Mouse (Mus musculus): ENCODE data around the gene Nlgn1. TPM values are rescaled to one million over a fixed set of nuclear protein-coding genes. Genes with fewer than 3 reads are reported as not detected.

Nlgn1 gene
- polyA plus RNA-seq, 1 experiment from 2014 or later: 5.8 TPM

- WGBS: 93% methylated on average over 14 of the region's 14 CpGs
- H3K36me3 ChIP-seq (ENCODE audit: control insufficient read depth, insufficient read depth, low read length): no peaks in the 10 kb centered on the region
- no peak overlapping the region for H3K4me2 ChIP-seq (replicated peaks; ENCODE audit: low read depth, low read length)
- no peak overlapping the region for H3K27ac ChIP-seq (ENCODE audit: low read depth, low read length)
- H3K4me3 ChIP-seq (ENCODE audit: low read depth, low read length): no peak overlapping the region
- ATAC-seq (ENCODE audit: low FRiP score) (no peak), DNase-seq (ENCODE audit: low spot score) (no peak)
- H3K4me1 ChIP-seq (replicated peaks; ENCODE audit: control insufficient read depth, insufficient read depth, low read length): no peaks in the 10 kb centered on the region
- H3K27me3 ChIP-seq (ENCODE audit: control insufficient read depth, insufficient read depth, low read length): no peaks in the 10 kb centered on the region
- no peaks in the 10 kb centered on the region for H3K9me3 ChIP-seq (ENCODE audit: control insufficient read depth, low read length)
- no peak overlapping the region for H3K9ac ChIP-seq (ENCODE audit: low read depth, low read length)
These were observed 674.3 kb downstream of the Nlgn1 start for GRCm38 (mm10) chr3:25658006-25658405.

- ATAC-seq (ENCODE audit: low FRiP score): no peak
- Histone ChIP-seq H3K9ac (ENCODE audit: low read depth, low read length) (no peak overlapping the region), H3K4me3 (ENCODE audit: low read depth, low read length) (no peak overlapping the region), H3K36me3 (ENCODE audit: control insufficient read depth, insufficient read depth, low read length) (no peaks in the 10 kb centered on the region), H3K27ac (ENCODE audit: low read depth, low read length) (no peak overlapping the region), H3K4me2 (replicated peaks; ENCODE audit: low read depth, low read length) (no peak overlapping the region), H3K4me1 (replicated peaks; ENCODE audit: control insufficient read depth, insufficient read depth, low read length) (no peaks in the 10 kb centered on the region), H3K27me3 (ENCODE audit: control insufficient read depth, insufficient read depth, low read length) (no peaks in the 10 kb centered on the region), H3K9me3 (ENCODE audit: control insufficient read depth, low read length) (no peaks in the 10 kb centered on the region)
- 91% methylated on average over 11 of the region's 11 CpGs for WGBS
- no peak for DNase-seq (ENCODE audit: low spot score)
These were observed 675.2 kb downstream of the Nlgn1 start for GRCm38 (mm10) chr3:25657074-25657473.

- Histone ChIP-seq H3K36me3 (ENCODE audit: control insufficient read depth, insufficient read depth, low read length) (no peaks in the 10 kb centered on the region), H3K27ac (ENCODE audit: low read depth, low read length) (no peak overlapping the region), H3K9ac (ENCODE audit: low read depth, low read length) (no peak overlapping the region), H3K4me3 (ENCODE audit: low read depth, low read length) (no peak overlapping the region), H3K4me2 (replicated peaks; ENCODE audit: low read depth, low read length) (no peak overlapping the region), H3K27me3 (ENCODE audit: control insufficient read depth, insufficient read depth, low read length) (no peaks in the 10 kb centered on the region), H3K4me1 (replicated peaks; ENCODE audit: control insufficient read depth, insufficient read depth, low read length) (no peaks in the 10 kb centered on the region), H3K9me3 (ENCODE audit: control insufficient read depth, low read length) (no peaks in the 10 kb centered on the region)
- ATAC-seq (ENCODE audit: low FRiP score) (no peak), DNase-seq (ENCODE audit: low spot score) (peak; percentile 39)
- WGBS: 71% methylated on average over 4 of the region's 4 CpGs
These were observed 679.2 kb downstream of the Nlgn1 start for GRCm38 (mm10) chr3:25653010-25653409.

- no peak overlapping the region for H3K9ac ChIP-seq (ENCODE audit: low read depth, low read length)
- H3K4me1 ChIP-seq (replicated peaks; ENCODE audit: control insufficient read depth, insufficient read depth, low read length): no peaks in the 10 kb centered on the region
- ATAC-seq (ENCODE audit: low FRiP score): no peak
- H3K9me3 ChIP-seq (ENCODE audit: control insufficient read depth, low read length): no peaks in the 10 kb centered on the region
- H3K36me3 ChIP-seq (ENCODE audit: control insufficient read depth, insufficient read depth, low read length): no peaks in the 10 kb centered on the region
- WGBS: 73% methylated on average over 4 of the region's 4 CpGs
- no peak for DNase-seq (ENCODE audit: low spot score)
- H3K4me3 ChIP-seq (ENCODE audit: low read depth, low read length): no peak overlapping the region
- no peaks in the 10 kb centered on the region for H3K27me3 ChIP-seq (ENCODE audit: control insufficient read depth, insufficient read depth, low read length)
- H3K4me2 ChIP-seq (replicated peaks; ENCODE audit: low read depth, low read length): no peak overlapping the region
- no peak overlapping the region for H3K27ac ChIP-seq (ENCODE audit: low read depth, low read length)
These were observed 686.2 kb downstream of the Nlgn1 start for GRCm38 (mm10) chr3:25645895-25646691.

GRCm38 (mm10) chr3:25629198-25629597 lies 703.1 kb downstream of the Nlgn1 start:
- Histone ChIP-seq H3K27me3 (ENCODE audit: control insufficient read depth, insufficient read depth, low read length) (no peaks in the 10 kb centered on the region), H3K4me1 (replicated peaks; ENCODE audit: control insufficient read depth, insufficient read depth, low read length) (no peaks in the 10 kb centered on the region), H3K4me2 (replicated peaks; ENCODE audit: low read depth, low read length) (no peak overlapping the region), H3K4me3 (ENCODE audit: low read depth, low read length) (no peak overlapping the region), H3K9me3 (ENCODE audit: control insufficient read depth, low read length) (no peaks in the 10 kb centered on the region), H3K36me3 (ENCODE audit: control insufficient read depth, insufficient read depth, low read length) (no peaks in the 10 kb centered on the region), H3K9ac (ENCODE audit: low read depth, low read length) (no peak overlapping the region), H3K27ac (ENCODE audit: low read depth, low read length) (no peak overlapping the region)
- ATAC-seq (ENCODE audit: low FRiP score) (no peak), DNase-seq (ENCODE audit: low spot score) (no peak)
- 83% methylated on average over 2 of the region's 2 CpGs for WGBS

- ATAC-seq (ENCODE audit: low FRiP score): no peak
- Histone ChIP-seq H3K4me3 (ENCODE audit: low read depth, low read length) (no peak overlapping the region), H3K27me3 (ENCODE audit: control insufficient read depth, insufficient read depth, low read length) (no peaks in the 10 kb centered on the region), H3K9me3 (ENCODE audit: control insufficient read depth, low read length) (no peaks in the 10 kb centered on the region), H3K36me3 (ENCODE audit: control insufficient read depth, insufficient read depth, low read length) (no peaks in the 10 kb centered on the region), H3K4me2 (replicated peaks; ENCODE audit: low read depth, low read length) (no peak overlapping the region), H3K27ac (ENCODE audit: low read depth, low read length) (no peak overlapping the region), H3K9ac (ENCODE audit: low read depth, low read length) (no peak overlapping the region), H3K4me1 (replicated peaks; ENCODE audit: control insufficient read depth, insufficient read depth, low read length) (no peaks in the 10 kb centered on the region)
- DNase-seq (ENCODE audit: low spot score): no peak
- WGBS: 46% methylated on average over 1 of the region's 1 CpGs
These were observed 725.7 kb downstream of the Nlgn1 start for GRCm38 (mm10) chr3:25606597-25606996.

GRCm38 (mm10) chr3:25597513-25597912 lies 734.7 kb downstream of the Nlgn1 start:
- no peaks in the 10 kb centered on the region for H3K9me3 ChIP-seq (ENCODE audit: control insufficient read depth, low read length)
- no peak for ATAC-seq (ENCODE audit: low FRiP score)

GRCm38 (mm10) chr3:25575526-25575925 lies 756.7 kb downstream of the Nlgn1 start:
- Histone ChIP-seq H3K9ac (ENCODE audit: low read depth, low read length) (no peak overlapping the region), H3K4me1 (replicated peaks; ENCODE audit: control insufficient read depth, insufficient read depth, low read length) (no peaks in the 10 kb centered on the region), H3K4me2 (replicated peaks; ENCODE audit: low read depth, low read length) (no peak overlapping the region), H3K27ac (ENCODE audit: low read depth, low read length) (no peak overlapping the region), H3K27me3 (ENCODE audit: control insufficient read depth, insufficient read depth, low read length) (no peaks in the 10 kb centered on the region), H3K4me3 (ENCODE audit: low read depth, low read length) (no peak overlapping the region), H3K36me3 (ENCODE audit: control insufficient read depth, insufficient read depth, low read length) (no peaks in the 10 kb centered on the region), H3K9me3 (ENCODE audit: control insufficient read depth, low read length) (no peaks in the 10 kb centered on the region)
- DNase-seq (ENCODE audit: low spot score) (no peak), ATAC-seq (ENCODE audit: low FRiP score) (no peak; the same call in 1 of the 2 replicates)
- 47% methylated on average over 5 of the region's 5 CpGs for WGBS

More at GRCm38 (mm10) chr3:25597513-25597912, 734.7 kb downstream of the Nlgn1 start:
- Histone ChIP-seq H3K4me1 (replicated peaks; ENCODE audit: control insufficient read depth, insufficient read depth, low read length) (no peaks in the 10 kb centered on the region), H3K27me3 (ENCODE audit: control insufficient read depth, insufficient read depth, low read length) (no peaks in the 10 kb centered on the region), H3K36me3 (ENCODE audit: control insufficient read depth, insufficient read depth, low read length) (no peaks in the 10 kb centered on the region), H3K4me2 (replicated peaks; ENCODE audit: low read depth, low read length) (no peak overlapping the region), H3K4me3 (ENCODE audit: low read depth, low read length) (no peak overlapping the region), H3K9ac (ENCODE audit: low read depth, low read length) (no peak overlapping the region), H3K27ac (ENCODE audit: low read depth, low read length) (no peak overlapping the region)
- WGBS: 78% methylated on average over 5 of the region's 5 CpGs
- no peak for DNase-seq (ENCODE audit: low spot score)

GRCm38 (mm10) chr3:25574840-25575239 lies 757.4 kb downstream of the Nlgn1 start:
- Histone ChIP-seq H3K36me3 (ENCODE audit: control insufficient read depth, insufficient read depth, low read length) (no peaks in the 10 kb centered on the region), H3K4me3 (ENCODE audit: low read depth, low read length) (no peak overlapping the region), H3K27ac (ENCODE audit: low read depth, low read length) (no peak overlapping the region), H3K9ac (ENCODE audit: low read depth, low read length) (no peak overlapping the region), H3K27me3 (ENCODE audit: control insufficient read depth, insufficient read depth, low read length) (no peaks in the 10 kb centered on the region), H3K4me1 (replicated peaks; ENCODE audit: control insufficient read depth, insufficient read depth, low read length) (no peaks in the 10 kb centered on the region), H3K4me2 (replicated peaks; ENCODE audit: low read depth, low read length) (no peak overlapping the region), H3K9me3 (ENCODE audit: control insufficient read depth, low read length) (no peaks in the 10 kb centered on the region)
- 83% methylated on average over 3 of the region's 3 CpGs for WGBS
- DNase-seq (ENCODE audit: low spot score) (no peak), ATAC-seq (ENCODE audit: low FRiP score) (no peak)

Measured in hindbrain, embryonic 11.5 days (tissue).